Mouse (Mus musculus): Measurements from ENCODE around the gene Mtch1. TPM values are rescaled to one million over a fixed set of nuclear protein-coding genes. Genes with fewer than 3 reads are reported as not detected.

Mtch1 gene
- polyA plus RNA-seq, 1 experiment = 10.3 TPM

DNA sequence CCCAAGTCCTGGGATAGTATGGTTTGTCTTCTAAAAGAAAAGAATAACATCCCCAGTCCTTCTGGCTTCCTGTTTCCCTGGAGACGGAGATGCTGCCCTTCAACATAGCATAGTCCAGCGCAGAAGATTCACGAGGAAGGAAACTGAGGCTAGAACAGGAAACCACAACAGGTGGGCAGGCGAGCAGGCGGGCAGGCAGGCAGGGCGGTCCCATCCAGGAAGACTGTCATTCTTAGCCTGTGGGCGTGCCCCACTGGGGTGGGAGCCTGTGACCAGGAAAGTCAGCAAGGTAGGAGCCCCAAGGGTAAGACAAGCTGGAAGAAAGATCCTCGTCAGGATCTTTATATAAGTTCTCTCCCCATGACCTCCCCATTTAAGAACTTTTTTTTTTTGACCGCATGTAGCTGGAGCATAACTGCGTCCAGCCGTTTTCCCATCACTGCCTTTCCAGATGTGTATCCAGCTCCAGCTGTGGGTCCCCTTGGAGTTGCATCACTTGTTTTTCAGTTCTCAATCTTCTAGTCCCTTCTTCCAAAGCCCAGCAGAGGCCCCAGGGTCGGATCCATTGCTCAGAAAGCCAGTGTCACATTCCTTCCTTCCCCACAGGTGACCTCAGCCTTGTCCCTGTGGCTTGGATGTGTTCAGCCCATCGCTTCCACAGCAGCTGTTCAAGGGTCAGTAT is 43.2 kb downstream of the Mtch1 start:
- Histone ChIP-seq H3K9me3 (ENCODE audit: control insufficient read depth, low read length) (no peaks in the 10 kb centered on the region), H3K4me3 (replicated peaks) (no peak overlapping the region), H3K4me1 (ENCODE audit: control insufficient read depth) (peaks cover 2% of the 10 kb centered on the region), H3K27me3 (ENCODE audit: control insufficient read depth) (peaks cover 7% of the 10 kb centered on the region; the same call in 1 of the 2 replicates), H3K36me3 (ENCODE audit: control insufficient read depth) (peaks cover 27% of the 10 kb centered on the region)
- TF ChIP-seq GATA1 (IDR thresholded peaks at IDR 0.05; ENCODE audit: low read length) (no peak), TAL1 (IDR thresholded peaks at IDR 0.05; ENCODE audit: low read length) (no peak)

DNA sequence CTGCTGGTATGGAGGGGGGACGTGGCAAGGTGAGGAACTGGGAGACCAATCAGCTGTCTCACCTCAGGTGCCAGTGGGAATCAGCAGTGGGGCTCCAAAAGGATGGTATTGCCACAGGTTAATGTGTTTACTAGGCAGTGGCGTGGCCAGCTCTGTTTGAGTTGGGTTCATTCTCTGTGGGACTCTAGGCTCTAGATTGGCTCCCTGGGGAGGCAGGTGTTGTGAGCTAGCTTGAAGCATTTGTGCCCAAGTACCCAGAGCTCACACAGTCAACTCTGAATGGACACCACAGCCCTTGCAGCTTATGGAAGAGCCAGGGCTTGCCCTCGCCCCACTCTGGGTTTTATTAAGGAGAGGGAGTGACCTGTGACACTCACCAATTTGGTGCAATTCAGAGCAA is 43.9 kb downstream of the Mtch1 start:
- Histone ChIP-seq H3K27me3 (ENCODE audit: control insufficient read depth) (peaks cover 7% of the 10 kb centered on the region; the same call in 1 of the 2 replicates), H3K36me3 (ENCODE audit: control insufficient read depth) (peaks cover 34% of the 10 kb centered on the region), H3K4me1 (ENCODE audit: control insufficient read depth) (peaks cover 2% of the 10 kb centered on the region), H3K9me3 (ENCODE audit: control insufficient read depth, low read length) (no peaks in the 10 kb centered on the region), H3K4me3 (replicated peaks) (no peak overlapping the region)
- TF ChIP-seq TAL1 (IDR thresholded peaks at IDR 0.05; ENCODE audit: low read length) = no peak

GRCm38 (mm10) chr17:29303087-29303486 is 44.6 kb downstream of the Mtch1 start:
- peaks cover 40% of the 10 kb centered on the region for H3K36me3 ChIP-seq (ENCODE audit: control insufficient read depth)

DNA sequence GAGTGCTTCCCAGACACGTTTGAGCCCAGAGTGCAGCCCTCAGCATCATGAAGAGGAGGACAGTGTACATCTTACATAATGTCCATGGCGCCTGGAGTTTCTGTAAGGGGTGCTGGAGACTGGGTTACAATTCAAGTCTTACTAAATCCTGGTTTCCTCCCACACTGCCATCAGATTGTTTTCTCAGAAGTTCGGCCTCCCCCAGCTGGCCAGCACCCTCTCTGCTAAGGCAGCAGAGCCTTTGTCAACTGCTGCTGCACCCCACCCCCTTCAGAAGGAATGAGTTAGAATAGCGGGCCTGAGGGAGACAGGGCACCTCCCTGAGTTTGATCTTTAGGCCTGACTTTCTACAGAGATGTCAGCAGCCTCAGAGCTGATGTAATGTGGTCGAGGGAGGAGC is 45.6 kb downstream of the Mtch1 start:
- H3K27me3 ChIP-seq (ENCODE audit: control insufficient read depth) = peaks cover 7% of the 10 kb centered on the region; the same call in 1 of the 2 replicates
- TF ChIP-seq TAL1 (IDR thresholded peaks at IDR 0.05; ENCODE audit: low read length) (no peak), GATA1 (IDR thresholded peaks at IDR 0.05; ENCODE audit: low read length) (no peak)
- peaks cover 2% of the 10 kb centered on the region for H3K4me1 ChIP-seq (ENCODE audit: control insufficient read depth)
- no peak overlapping the region for H3K4me3 ChIP-seq (replicated peaks)
- peaks cover 48% of the 10 kb centered on the region for H3K36me3 ChIP-seq (ENCODE audit: control insufficient read depth)
- no peaks in the 10 kb centered on the region for H3K9me3 ChIP-seq (ENCODE audit: control insufficient read depth, low read length)

More at GRCm38 (mm10) chr17:29303087-29303486, 44.6 kb downstream of the Mtch1 start:
- no peak overlapping the region for H3K4me3 ChIP-seq (replicated peaks)
- no peak for TF ChIP-seq GATA1 (IDR thresholded peaks at IDR 0.05; ENCODE audit: low read length)
- TF ChIP-seq TAL1 (IDR thresholded peaks at IDR 0.05; ENCODE audit: low read length) = no peak
- H3K27me3 ChIP-seq (ENCODE audit: control insufficient read depth) = peaks cover 7% of the 10 kb centered on the region; the same call in 1 of the 2 replicates
- H3K9me3 ChIP-seq (ENCODE audit: control insufficient read depth, low read length) = no peaks in the 10 kb centered on the region
- H3K4me1 ChIP-seq (ENCODE audit: control insufficient read depth) = peaks cover 2% of the 10 kb centered on the region

- TF ChIP-seq TAL1 (IDR thresholded peaks at IDR 0.05; ENCODE audit: low read length) = no peak
- no peaks in the 10 kb centered on the region for H3K9me3 ChIP-seq (ENCODE audit: control insufficient read depth, low read length)
- peaks cover 2% of the 10 kb centered on the region for H3K4me1 ChIP-seq (ENCODE audit: control insufficient read depth)
- H3K27me3 ChIP-seq (ENCODE audit: control insufficient read depth) = peaks cover 7% of the 10 kb centered on the region; the same call in 1 of the 2 replicates
- peaks cover 53% of the 10 kb centered on the region for H3K36me3 ChIP-seq (ENCODE audit: control insufficient read depth)
- H3K4me3 ChIP-seq (replicated peaks) = no peak overlapping the region
These were observed 46.3 kb downstream of the Mtch1 start for GRCm38 (mm10) chr17:29301421-29301820.

- no peak for TF ChIP-seq TAL1 (IDR thresholded peaks at IDR 0.05; ENCODE audit: low read length)
- no peak for TF ChIP-seq GATA1 (IDR thresholded peaks at IDR 0.05; ENCODE audit: low read length)
- H3K36me3 ChIP-seq (ENCODE audit: control insufficient read depth) = peaks cover 55% of the 10 kb centered on the region
- H3K27me3 ChIP-seq (ENCODE audit: control insufficient read depth) = peaks cover 7% of the 10 kb centered on the region; the same call in 1 of the 2 replicates
- no peaks in the 10 kb centered on the region for H3K9me3 ChIP-seq (ENCODE audit: control insufficient read depth, low read length)
- H3K4me1 ChIP-seq (ENCODE audit: control insufficient read depth) = peaks cover 2% of the 10 kb centered on the region
- no peak overlapping the region for H3K4me3 ChIP-seq (replicated peaks)
These were observed 46.8 kb downstream of the Mtch1 start for GRCm38 (mm10) chr17:29300926-29301325.

GRCm38 (mm10) chr17:29299282-29299681 is 48.5 kb downstream of the Mtch1 start:
- peaks cover under 1% of the 10 kb centered on the region; the same call in 1 of the 2 replicates for H3K4me1 ChIP-seq (ENCODE audit: control insufficient read depth)
- peaks cover 67% of the 10 kb centered on the region for H3K36me3 ChIP-seq (ENCODE audit: control insufficient read depth)
- TF ChIP-seq GATA1 (IDR thresholded peaks at IDR 0.05; ENCODE audit: low read length) (no peak), TAL1 (IDR thresholded peaks at IDR 0.05; ENCODE audit: low read length) (no peak)

DNA sequence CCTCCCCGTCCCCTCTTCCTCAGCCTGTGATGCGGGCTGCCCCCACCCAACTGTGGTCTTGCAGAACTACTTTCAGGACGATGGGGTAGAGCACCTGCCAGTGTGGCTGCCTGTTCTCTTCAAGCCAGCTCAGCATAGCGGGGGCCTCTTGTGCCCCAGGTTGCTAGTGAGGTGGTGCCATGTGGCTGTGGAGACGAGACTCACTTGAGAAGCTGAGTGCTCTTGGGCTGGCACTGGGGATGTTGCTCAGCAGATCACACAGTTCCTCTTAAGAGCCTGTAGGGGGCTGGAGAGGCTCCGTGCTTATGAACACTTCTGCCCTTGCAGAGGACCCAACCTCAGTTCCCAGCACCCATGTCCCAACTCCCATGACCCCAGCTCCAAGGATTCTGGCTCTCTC is 49.9 kb downstream of the Mtch1 start:
- Histone ChIP-seq H3K36me3 (ENCODE audit: control insufficient read depth) (peaks cover 79% of the 10 kb centered on the region), H3K9me3 (ENCODE audit: control insufficient read depth, low read length) (no peaks in the 10 kb centered on the region), H3K4me1 (ENCODE audit: control insufficient read depth) (no peaks in the 10 kb centered on the region; the same call in 1 of the 2 replicates), H3K27me3 (ENCODE audit: control insufficient read depth) (no peaks in the 10 kb centered on the region), H3K4me3 (replicated peaks) (no peak overlapping the region)
- TF ChIP-seq TAL1 (IDR thresholded peaks at IDR 0.05; ENCODE audit: low read length) = no peak
- TF ChIP-seq GATA1 (IDR thresholded peaks at IDR 0.05; ENCODE audit: low read length) = no peak

More at GRCm38 (mm10) chr17:29299282-29299681, 48.5 kb downstream of the Mtch1 start:
- H3K4me3 ChIP-seq (replicated peaks) = no peak overlapping the region
- H3K27me3 ChIP-seq (ENCODE audit: control insufficient read depth) = no peaks in the 10 kb centered on the region
- no peaks in the 10 kb centered on the region for H3K9me3 ChIP-seq (ENCODE audit: control insufficient read depth, low read length)

DNA sequence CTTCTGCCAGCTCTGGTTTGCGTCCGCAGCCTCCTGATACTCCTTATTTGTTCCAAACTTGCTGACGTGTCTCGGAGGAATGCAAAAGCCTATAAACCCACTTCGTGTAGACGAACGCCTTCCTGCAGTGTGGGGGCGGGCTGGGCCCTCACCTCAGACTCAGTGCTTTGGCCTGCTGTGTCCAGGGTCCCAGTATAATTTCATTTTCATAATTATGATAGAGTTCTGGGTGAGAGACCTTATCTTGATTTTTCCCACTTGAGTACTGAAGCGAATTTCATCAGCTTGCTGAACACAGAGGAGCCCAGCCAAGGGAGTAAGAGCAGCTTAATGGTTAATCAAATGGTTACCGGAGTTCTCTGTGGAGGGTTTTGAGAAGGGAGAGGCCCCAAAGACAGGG is 50.4 kb downstream of the Mtch1 start:
- no peaks in the 10 kb centered on the region; the same call in 1 of the 2 replicates for H3K4me1 ChIP-seq (ENCODE audit: control insufficient read depth)
- no peaks in the 10 kb centered on the region for H3K9me3 ChIP-seq (ENCODE audit: control insufficient read depth, low read length)
- no peak for TF ChIP-seq GATA1 (IDR thresholded peaks at IDR 0.05; ENCODE audit: low read length)
- no peak for TF ChIP-seq TAL1 (IDR thresholded peaks at IDR 0.05; ENCODE audit: low read length)
- no peaks in the 10 kb centered on the region for H3K27me3 ChIP-seq (ENCODE audit: control insufficient read depth)
- peaks cover 78% of the 10 kb centered on the region for H3K36me3 ChIP-seq (ENCODE audit: control insufficient read depth)
- no peak overlapping the region for H3K4me3 ChIP-seq (replicated peaks)

Measured in erythroblast, embryonic 14.5 days (primary cell).